Mouse (Mus musculus): ENCODE results near the gene Immp1l. TPM values are rescaled to one million over a fixed set of nuclear protein-coding genes. Genes with fewer than 3 reads are reported as not detected.

Immp1l gene
- polyA plus RNA-seq, 1 experiment from 2014 or later, result 78.8 TPM

Small RNA genes lying within 50 kb of the gene (microRNA-seq; reads per million reads assigned to microRNA genes)
- gene Gm22002, result not detected

Other genes starting within 250 kb of the Immp1l start
- 0.05 TPM in 1 of 2 replicates, not detected in the other for gene Pax6, start 235.7 kb upstream of the Immp1l start, polyA plus RNA-seq (2016; fragmentation: Nextera tagmentation; extraction: Ambion mirVana)
- 21.4 and 24.8 TPM in 2 replicates for gene Elp4, start 74 bp upstream of the Immp1l start, polyA plus RNA-seq (2016; fragmentation: Nextera tagmentation; extraction: Ambion mirVana)
- gene Dnajc24, start 98.9 kb downstream of the Immp1l start, polyA plus RNA-seq (2016; fragmentation: Nextera tagmentation; extraction: Ambion mirVana), result 27.8 and 27.9 TPM in 2 replicates

All from liver, embryonic 12.5 days (tissue).